Mouse (Mus musculus): ENCODE results near the gene Spcs2.

GRCm38 (mm10) chr7:99863362-99863761 lies at the start of gene Spcs2:
- TF ChIP-seq CTCF (IDR thresholded peaks at IDR 0.05; ENCODE audit: borderline replicate concordance, insufficient read depth, low read depth, low read length) = no peak
- TF ChIP-seq POLR2A (IDR thresholded peaks at IDR 0.05; ENCODE audit: borderline replicate concordance, insufficient read depth, low read length) = no peak
